Mouse (Mus musculus) liver, postnatal 0 days (tissue): Measurements from ENCODE around the gene Rasd2. TPM values are rescaled to one million over a fixed set of nuclear protein-coding genes. Genes with fewer than 3 reads are reported as not detected.

Experiments used
- ATAC-seq: fragments of 200-750 bp; cut with Nextera tagmentation; 2 replicates; pipeline ENCODE4 v1.8.0; 2017; ENCODE audit warnings: mild to moderate bottlenecking, moderate library complexity
- DNase-seq: peaks from one replicate; pipeline ENCODE4 v3.0.0-alpha.2; 2016
- H3K27ac ChIP-seq: fragments of 300-500 bp; sonication (generic); 2 replicates; pipeline ENCODE4 v1.5.1; 2014; ENCODE audit warnings: antibody characterized with exemption, moderate library complexity, mild to moderate bottlenecking, low read depth
- H3K27me3 ChIP-seq: fragments of 300-500 bp; sonication (generic); 2 replicates; pipeline ENCODE4 v1.6.1; 2014; ENCODE audit warnings: low read length, control low read depth, mixed read lengths; ENCODE audit not compliant: insufficient read depth
- H3K36me3 ChIP-seq: fragments of 300-500 bp; sonication (generic); replicated peaks from 2 replicates; pipeline ENCODE4 v1.6.1; 2014; ENCODE audit warnings: mild to moderate bottlenecking, control low read depth, low read length, moderate library complexity, mixed read lengths; ENCODE audit not compliant: insufficient read depth
- H3K4me1 ChIP-seq: fragments of 300-500 bp; sonication (generic); 2 replicates; pipeline ENCODE4 v1.6.1; 2014; ENCODE audit warnings: antibody characterized with exemption, mild to moderate bottlenecking, control low read depth; ENCODE audit not compliant: insufficient read depth
- H3K4me2 ChIP-seq: fragments of 300-500 bp; sonication (generic); 2 replicates; pipeline ENCODE4 v1.6.1; 2014; ENCODE audit warnings: low read depth, mild to moderate bottlenecking, low read length, moderate library complexity, mixed read lengths
- H3K4me3 ChIP-seq: fragments of 300-500 bp; sonication (generic); 2 replicates; pipeline ENCODE4 v1.5.1; 2014; ENCODE audit warnings: low read depth, low read length
- H3K9ac ChIP-seq: fragments of 300-500 bp; sonication (generic); replicated peaks from 2 replicates; pipeline ENCODE4 v1.6.1; 2014; ENCODE audit warnings: mild to moderate bottlenecking, moderate library complexity
- H3K9me3 ChIP-seq: fragments of 300-500 bp; sonication (generic); 2 replicates; pipeline ENCODE4 v1.6.1; 2016; ENCODE audit warnings: mild to moderate bottlenecking, control low read depth, low read length, mixed read lengths
- CTCF ChIP-seq: sonication (generic); IDR thresholded peaks from 2 replicates; pipeline ENCODE4 v1.5.1; 2016; ENCODE audit warnings: antibody characterized with exemption, low read depth
- EP300 ChIP-seq: IDR thresholded peaks from 2 replicates; pipeline ENCODE4 v1.6.1; 2016; ENCODE audit warnings: antibody characterized with exemption, low read depth, mild to moderate bottlenecking
- WGBS: fragments of 180-500 bp; shearing (Covaris S2); extraction: QIAGEN DNeasy Blood & Tissue Kit; methylation state at CpG from one replicate; pipeline ENCODE4 v1.1.7; 2014; ENCODE audit not compliant: insufficient replicate concordance; 5-methylcytosine and 5-hydroxymethylcytosine counted together
- polyA plus RNA-seq: library from polyadenylated mRNA; unstranded; fragments of >200 nt; fragmentation: Nextera tagmentation; extraction: Ambion mirVana; gene quantifications from 2 replicates; pipeline ENCODE4 v1.2.1, GENCODE M21; 2015

The Rasd2 gene
- polyA plus RNA-seq, 1 experiment from 2014 or later = 0.09 TPM

GRCm38 (mm10) chr8:75233915-75234554, 20.3 kb downstream of the Rasd2 start:
- no peaks in the 10 kb centered on the region for H3K9me3 ChIP-seq
- WGBS = 53% methylated on average over 4 of the region's 4 CpGs
- H3K4me3 ChIP-seq = no peak overlapping the region
- H3K27ac ChIP-seq = no peak overlapping the region
- H3K4me2 ChIP-seq = no peak overlapping the region
- H3K27me3 ChIP-seq = no peaks in the 10 kb centered on the region
- no peak for ATAC-seq
- no peak for TF ChIP-seq EP300
- peak; percentile 58 for TF ChIP-seq CTCF
- no peak for DNase-seq
- no peak overlapping the region for H3K9ac ChIP-seq
- H3K36me3 ChIP-seq = no peaks in the 10 kb centered on the region
- H3K4me1 ChIP-seq = no peaks in the 10 kb centered on the region

GRCm38 (mm10) chr8:75247331-75247730, 33.6 kb downstream of the Rasd2 start:
- WGBS = 91% methylated on average over 14 of the region's 15 CpGs

GRCm38 (mm10) chr8:75249186-75249585, 35.4 kb downstream of the Rasd2 start:
- no peak for ATAC-seq
- peaks cover 7% of the 10 kb centered on the region for H3K9me3 ChIP-seq
- no peaks in the 10 kb centered on the region for H3K4me1 ChIP-seq
- no peak overlapping the region for H3K27ac ChIP-seq
- TF ChIP-seq EP300 (no peak), CTCF (no peak)
- DNase-seq = no peak
- WGBS = 83% methylated on average over 4 of the region's 4 CpGs
- H3K4me2 ChIP-seq = no peak overlapping the region
- H3K4me3 ChIP-seq = no peak overlapping the region
- no peaks in the 10 kb centered on the region for H3K36me3 ChIP-seq
- no peaks in the 10 kb centered on the region for H3K27me3 ChIP-seq
- H3K9ac ChIP-seq = no peak overlapping the region

More at GRCm38 (mm10) chr8:75247331-75247730, 33.6 kb downstream of the Rasd2 start:
- H3K9me3 ChIP-seq = peaks cover 7% of the 10 kb centered on the region
- H3K4me1 ChIP-seq = no peaks in the 10 kb centered on the region
- TF ChIP-seq CTCF = no peak
- no peak overlapping the region for H3K4me2 ChIP-seq
- no peak overlapping the region for H3K9ac ChIP-seq
- no peak overlapping the region for H3K4me3 ChIP-seq
- no peaks in the 10 kb centered on the region for H3K27me3 ChIP-seq
- H3K36me3 ChIP-seq = no peaks in the 10 kb centered on the region
- H3K27ac ChIP-seq = no peak overlapping the region
- DNase-seq (no peak), ATAC-seq (no peak)

- Histone ChIP-seq H3K4me2 (no peak overlapping the region), H3K9me3 (peaks cover 2% of the 10 kb centered on the region; the same call in 1 of the 2 replicates), H3K27me3 (no peaks in the 10 kb centered on the region), H3K4me3 (no peak overlapping the region), H3K9ac (no peak overlapping the region), H3K36me3 (no peaks in the 10 kb centered on the region), H3K4me1 (no peaks in the 10 kb centered on the region), H3K27ac (no peak overlapping the region)
- ATAC-seq (no peak), DNase-seq (no peak)
- WGBS = 57% methylated on average over 3 of the region's 3 CpGs
- no peak for TF ChIP-seq EP300
- TF ChIP-seq CTCF = no peak
These were observed 40.3 kb downstream of the Rasd2 start for GRCm38 (mm10) chr8:75254027-75254426.

GRCm38 (mm10) chr8:75255635-75256034, 41.9 kb downstream of the Rasd2 start:
- Histone ChIP-seq H3K4me2 (no peak overlapping the region), H3K27ac (no peak overlapping the region), H3K9ac (no peak overlapping the region), H3K4me3 (no peak overlapping the region), H3K36me3 (no peaks in the 10 kb centered on the region), H3K27me3 (no peaks in the 10 kb centered on the region), H3K4me1 (no peaks in the 10 kb centered on the region), H3K9me3 (no peaks in the 10 kb centered on the region)
- 86% methylated on average over 3 of the region's 3 CpGs for WGBS
- TF ChIP-seq EP300 = no peak
- no peak for TF ChIP-seq CTCF
- DNase-seq (no peak), ATAC-seq (no peak)

GRCm38 (mm10) chr8:75272166-75272565, 58.4 kb downstream of the Rasd2 start:
- H3K36me3 ChIP-seq = no peaks in the 10 kb centered on the region
- no peak overlapping the region for H3K4me3 ChIP-seq
- WGBS = 25% methylated on average over 4 of the region's 4 CpGs
- DNase-seq (no peak), ATAC-seq (no peak)
- no peak for TF ChIP-seq EP300
- peak; percentile 59 for TF ChIP-seq CTCF
- no peak overlapping the region for H3K27ac ChIP-seq
- H3K27me3 ChIP-seq = no peaks in the 10 kb centered on the region
- no peak overlapping the region for H3K4me2 ChIP-seq
- no peak overlapping the region for H3K9ac ChIP-seq
- no peaks in the 10 kb centered on the region for H3K9me3 ChIP-seq
- no peaks in the 10 kb centered on the region for H3K4me1 ChIP-seq

Other genes with a start within 250 kb of the Rasd2 start
- 5.5 and 6.6 TPM in 2 replicates for gene Hmgxb4, start 220.6 kb upstream of the Rasd2 start, polyA plus RNA-seq
- gene Tom1, start 180.2 kb upstream of the Rasd2 start, polyA plus RNA-seq = 16.6 and 17.9 TPM in 2 replicates
- gene Hmox1, start 120.3 kb upstream of the Rasd2 start, polyA plus RNA-seq = 155 and 160 TPM in 2 replicates
- 43.5 and 55.4 TPM in 2 replicates for gene Mcm5, start 104.4 kb upstream of the Rasd2 start, polyA plus RNA-seq
- 0.11 and 0.15 TPM in 2 replicates for gene Gm10358, start 192.6 kb downstream of the Rasd2 start, polyA plus RNA-seq
- not detected in 2 replicates for gene Iqcm, start 234.8 kb downstream of the Rasd2 start, polyA plus RNA-seq